Mouse (Mus musculus) midbrain, embryonic 13.5 days (tissue): ENCODE measurements around the gene Fam228a. TPM values are rescaled to one million over a fixed set of nuclear protein-coding genes. Genes with fewer than 3 reads are reported as not detected.
A peak's percentile ranks its signal among the peaks of the same experiment; 100 is the strongest.
"Not testable (repeated sequence)": the region's sequence is repeated elsewhere in the genome, so short reads cannot be mapped to it uniquely, and the experiment has no call there.

Experiments
- ATAC-seq: fragments of 200-750 bp; cut with Nextera tagmentation; 2 replicates; pipeline ENCODE4 v1.8.0; 2017; ENCODE audit warnings: mild to moderate bottlenecking, moderate TSS enrichment, moderate library complexity
- H3K27ac ChIP-seq: fragments of 300-500 bp; sonication (generic); 2 replicates; pipeline ENCODE4 v1.5.1; 2015; ENCODE audit warnings: inconsistent platforms, mild to moderate bottlenecking, moderate library complexity
- H3K27me3 ChIP-seq: fragments of 300-500 bp; sonication (generic); 2 replicates; pipeline ENCODE4 v1.6.1; 2015; ENCODE audit warnings: mild to moderate bottlenecking, inconsistent platforms
- H3K36me3 ChIP-seq: fragments of 300-500 bp; sonication (generic); 2 replicates; pipeline ENCODE4 v1.6.1; 2015; ENCODE audit warnings: mild to moderate bottlenecking, inconsistent platforms
- H3K4me1 ChIP-seq: fragments of 300-500 bp; sonication (generic); replicated peaks from 2 replicates; pipeline ENCODE4 v1.6.1; 2015; ENCODE audit warnings: inconsistent platforms
- H3K4me2 ChIP-seq: fragments of 300-500 bp; sonication (generic); replicated peaks from 2 replicates; pipeline ENCODE4 v1.6.1; 2015; ENCODE audit warnings: moderate library complexity, mild to moderate bottlenecking, inconsistent platforms
- H3K4me3 ChIP-seq: fragments of 300-500 bp; sonication (generic); replicated peaks from 2 replicates; pipeline ENCODE4 v1.5.1; 2015; ENCODE audit warnings: mild to moderate bottlenecking, inconsistent platforms
- H3K9ac ChIP-seq: fragments of 300-500 bp; sonication (generic); replicated peaks from 2 replicates; pipeline ENCODE4 v1.6.1; 2015; ENCODE audit warnings: mild to moderate bottlenecking, inconsistent platforms
- H3K9me3 ChIP-seq: fragments of 300-500 bp; sonication (generic); 2 replicates; pipeline ENCODE4 v1.6.1; 2016; ENCODE audit warnings: mild to moderate bottlenecking, inconsistent platforms
- WGBS: fragments of 180-500 bp; shearing (Covaris S2); methylation state at CpG from one replicate; pipeline ENCODE4 v1.1.7; 2015; 5-methylcytosine and 5-hydroxymethylcytosine counted together
- polyA plus RNA-seq: library from polyadenylated mRNA; unstranded; fragments of >200 nt; fragmentation: Nextera tagmentation; extraction: Ambion mirVana; gene quantifications from 2 replicates; pipeline ENCODE4 v1.2.1, GENCODE M21; 2015

The Fam228a gene
- 0.52 and 1.0 TPM in 2 replicates for polyA plus RNA-seq

- no peak for ATAC-seq
- Histone ChIP-seq H3K36me3 (no peaks in the 10 kb centered on the region), H3K4me1 (no peaks in the 10 kb centered on the region), H3K27ac (no peak within 1 kb of the TSS), H3K9ac (no peak within 1 kb of the TSS), H3K4me2 (no peak within 1 kb of the TSS), H3K9me3 (no peaks in the 10 kb centered on the region), H3K4me3 (no peak within 1 kb of the TSS), H3K27me3 (no peaks in the 10 kb centered on the region)
- 81% methylated on average over 18 of the region's 18 CpGs for WGBS
These were observed at the start of gene Fam228a for GRCm38 (mm10) chr12:4738031-4738576. TSS of gene Fam228a (minus strand) at chr12:4738430.

- Histone ChIP-seq H3K4me2 (no peak overlapping the region), H3K4me3 (no peak overlapping the region), H3K9me3 (no peaks in the 10 kb centered on the region), H3K36me3 (no peaks in the 10 kb centered on the region), H3K4me1 (no peaks in the 10 kb centered on the region), H3K27ac (no peak overlapping the region), H3K27me3 (no peaks in the 10 kb centered on the region), H3K9ac (no peak overlapping the region)
- 82% methylated on average over 2 of the region's 2 CpGs for WGBS
- ATAC-seq: no peak
These were observed 46.2 kb upstream of the Fam228a start for GRCm38 (mm10) chr12:4784466-4784865.

GRCm38 (mm10) chr12:4783598-4783997 lies 45.4 kb upstream of the Fam228a start:
- Histone ChIP-seq H3K4me3 (no peak overlapping the region), H3K4me2 (no peak overlapping the region), H3K9me3 (no peaks in the 10 kb centered on the region), H3K4me1 (no peaks in the 10 kb centered on the region), H3K27ac (no peak overlapping the region), H3K27me3 (no peaks in the 10 kb centered on the region), H3K36me3 (no peaks in the 10 kb centered on the region), H3K9ac (no peak overlapping the region)
- ATAC-seq: no peak
- 48% methylated on average over 5 of the region's 5 CpGs for WGBS

GRCm38 (mm10) chr12:4781725-4782404 lies 43.6 kb upstream of the Fam228a start:
- not testable (repeated sequence) for H3K4me1 ChIP-seq, H3K4me2 ChIP-seq, H3K9me3 ChIP-seq, ATAC-seq, H3K36me3 ChIP-seq, H3K4me3 ChIP-seq, H3K27ac ChIP-seq, H3K9ac ChIP-seq, H3K27me3 ChIP-seq
- 94% methylated on average over 9 of the region's 9 CpGs for whole genome bisulfite sequencing

- H3K4me1 ChIP-seq: no peaks in the 10 kb centered on the region
- no peak for ATAC-seq
- no peak overlapping the region for H3K4me2 ChIP-seq
- H3K9ac ChIP-seq: no peak overlapping the region
- H3K36me3 ChIP-seq: no peaks in the 10 kb centered on the region
- H3K27ac ChIP-seq: no peak overlapping the region
- no peaks in the 10 kb centered on the region for H3K9me3 ChIP-seq
- WGBS: 80% methylated on average over 1 of the region's 1 CpGs
- no peaks in the 10 kb centered on the region for H3K27me3 ChIP-seq
- no peak overlapping the region for H3K4me3 ChIP-seq
These were observed 43.0 kb upstream of the Fam228a start for GRCm38 (mm10) chr12:4781270-4781669.

- H3K27ac ChIP-seq: no peak overlapping the region
- no peaks in the 10 kb centered on the region for H3K4me1 ChIP-seq
- no peak for ATAC-seq
- WGBS: 79% methylated on average over 2 of the region's 2 CpGs
- H3K36me3 ChIP-seq: no peaks in the 10 kb centered on the region
- no peak overlapping the region for H3K4me3 ChIP-seq
- no peak overlapping the region for H3K9ac ChIP-seq
- H3K4me2 ChIP-seq: no peak overlapping the region
- H3K27me3 ChIP-seq: no peaks in the 10 kb centered on the region
- H3K9me3 ChIP-seq: no peaks in the 10 kb centered on the region
These were observed 42.0 kb upstream of the Fam228a start for GRCm38 (mm10) chr12:4780245-4780644.

- no peak overlapping the region for H3K27ac ChIP-seq
- no peaks in the 10 kb centered on the region for H3K9me3 ChIP-seq
- no peak overlapping the region for H3K4me3 ChIP-seq
- H3K9ac ChIP-seq: no peak overlapping the region
- no peak for ATAC-seq
- no peak overlapping the region for H3K4me2 ChIP-seq
- 91% methylated on average over 6 of the region's 6 CpGs for WGBS
- H3K27me3 ChIP-seq: no peaks in the 10 kb centered on the region
- no peaks in the 10 kb centered on the region for H3K4me1 ChIP-seq
- no peaks in the 10 kb centered on the region for H3K36me3 ChIP-seq
These were observed 39.5 kb upstream of the Fam228a start for GRCm38 (mm10) chr12:4777734-4778133.

- Histone ChIP-seq H3K4me2 (no peak overlapping the region), H3K36me3 (no peaks in the 10 kb centered on the region), H3K4me1 (no peaks in the 10 kb centered on the region), H3K9me3 (no peaks in the 10 kb centered on the region), H3K27ac (no peak overlapping the region), H3K4me3 (no peak overlapping the region), H3K9ac (no peak overlapping the region), H3K27me3 (no peaks in the 10 kb centered on the region)
- ATAC-seq: no peak
- 78% methylated on average over 9 of the region's 9 CpGs for WGBS
These were observed 37.3 kb upstream of the Fam228a start for GRCm38 (mm10) chr12:4775588-4775949.

GRCm38 (mm10) chr12:4774895-4775587 lies 36.8 kb upstream of the Fam228a start:
- no peaks in the 10 kb centered on the region for H3K9me3 ChIP-seq
- H3K4me1 ChIP-seq: no peaks in the 10 kb centered on the region
- no peak overlapping the region for H3K4me3 ChIP-seq
- ATAC-seq: no peak
- WGBS: 94% methylated on average over 8 of the region's 8 CpGs
- H3K4me2 ChIP-seq: no peak overlapping the region
- no peaks in the 10 kb centered on the region for H3K36me3 ChIP-seq
- no peak overlapping the region for H3K27ac ChIP-seq
- H3K9ac ChIP-seq: no peak overlapping the region
- no peaks in the 10 kb centered on the region for H3K27me3 ChIP-seq

- Histone ChIP-seq H3K36me3 (no peaks in the 10 kb centered on the region), H3K4me2 (peak overlapping the region; percentile 64), H3K9ac (peak overlapping the region; percentile 82), H3K4me1 (peaks cover 4% of the 10 kb centered on the region), H3K9me3 (no peaks in the 10 kb centered on the region), H3K4me3 (peak overlapping the region; percentile 68), H3K27me3 (no peaks in the 10 kb centered on the region), H3K27ac (peak overlapping the region; percentile 96)
- ATAC-seq: no peak; the same call in 1 of the 2 replicates
- WGBS: 20% methylated on average over 13 of the region's 13 CpGs
These were observed 31.1 kb upstream of the Fam228a start for GRCm38 (mm10) chr12:4769333-4769723.

GRCm38 (mm10) chr12:4768492-4769332 lies 30.5 kb upstream of the Fam228a start, which contains the start of the genes Pfn4 and Fam228b:
TSS of gene Pfn4 (plus strand) at chr12:4769022.
TSS of gene Fam228b (minus strand) at chr12:4769267.
- H3K4me3 ChIP-seq: peak within 1 kb of the TSS; percentile 68
- no peaks in the 10 kb centered on the region for H3K27me3 ChIP-seq
- peak within 1 kb of the TSS; percentile 96 for H3K27ac ChIP-seq
- peak within 1 kb of the TSS; percentile 64 for H3K4me2 ChIP-seq
- no peaks in the 10 kb centered on the region for H3K36me3 ChIP-seq
- peaks cover 4% of the 10 kb centered on the region for H3K4me1 ChIP-seq
- 3% methylated on average over 61 of the region's 61 CpGs for WGBS
- ATAC-seq: peak; percentile 99
- peak within 1 kb of the TSS; percentile 82 for H3K9ac ChIP-seq
- H3K9me3 ChIP-seq: no peaks in the 10 kb centered on the region

GRCm38 (mm10) chr12:4757060-4757459 lies 18.8 kb upstream of the Fam228a start:
- no peak overlapping the region for H3K9ac ChIP-seq
- no peaks in the 10 kb centered on the region for H3K36me3 ChIP-seq
- H3K4me3 ChIP-seq: no peak overlapping the region
- H3K4me2 ChIP-seq: no peak overlapping the region
- ATAC-seq: no peak
- H3K4me1 ChIP-seq: no peaks in the 10 kb centered on the region
- H3K9me3 ChIP-seq: 0 out of 2 replicates have a peak, but pooled peaks cover 3% of the 10 kb centered on the region
- WGBS: 85% methylated on average over 1 of the region's 1 CpGs
- H3K27ac ChIP-seq: no peak overlapping the region
- no peaks in the 10 kb centered on the region for H3K27me3 ChIP-seq
